Mouse (Mus musculus) forebrain, embryonic 11.5 days (tissue): ENCODE measurements at regions not wholly inside any gene's neighbourhood (a gene's known extent, or its start where the extent isn't known, plus 50 kb on each side); places are given as distances from the start of the nearest gene placed in this dataset.
"Not testable (repeated sequence)": the region's sequence is repeated elsewhere in the genome, so short reads cannot be mapped to it uniquely, and the experiment has no call there.

Source experiments
- ATAC-seq: fragments of 200-750 bp; cut with Nextera tagmentation; replicated peaks from 2 replicates; pipeline ENCODE4 v1.8.0; 2017; ENCODE audit warnings: moderate TSS enrichment; ENCODE audit not compliant: low FRiP score
- DNase-seq: peaks from one replicate; pipeline ENCODE4 v3.0.0-alpha.2; 2017; ENCODE audit warnings: low spot score
- H3K27ac ChIP-seq: fragments of 300-500 bp; sonication (generic); 2 replicates; pipeline ENCODE4 v1.5.1; 2014; ENCODE audit warnings: low read depth, low read length
- H3K27me3 ChIP-seq: fragments of 300-500 bp; sonication (generic); 2 replicates; pipeline ENCODE4 v1.6.1; 2014; ENCODE audit warnings: mild to moderate bottlenecking, low read length, mixed read lengths; ENCODE audit not compliant: control insufficient read depth, insufficient read depth
- H3K36me3 ChIP-seq: fragments of 300-500 bp; sonication (generic); 2 replicates; pipeline ENCODE4 v1.6.1; 2014; ENCODE audit warnings: mild to moderate bottlenecking, low read length, moderate library complexity, mixed read lengths; ENCODE audit not compliant: control insufficient read depth, insufficient read depth
- H3K4me1 ChIP-seq: fragments of 300-500 bp; sonication (generic); replicated peaks from 2 replicates; pipeline ENCODE4 v1.6.1; 2014; ENCODE audit warnings: low read length, mixed read lengths; ENCODE audit not compliant: control insufficient read depth, insufficient read depth
- H3K4me2 ChIP-seq: fragments of 300-500 bp; sonication (generic); 2 replicates; pipeline ENCODE4 v1.6.1; 2014; ENCODE audit warnings: low read depth, mild to moderate bottlenecking, low read length, moderate library complexity, mixed read lengths; ENCODE audit not compliant: severe bottlenecking
- H3K4me3 ChIP-seq: fragments of 300-500 bp; sonication (generic); 2 replicates; pipeline ENCODE4 v1.5.1; 2014; ENCODE audit warnings: low read depth, low read length
- H3K9ac ChIP-seq: fragments of 300-500 bp; sonication (generic); 2 replicates; pipeline ENCODE4 v1.6.1; 2014; ENCODE audit warnings: low read length
- H3K9me3 ChIP-seq: fragments of 300-500 bp; sonication (generic); 2 replicates; pipeline ENCODE4 v1.6.1; 2016; ENCODE audit warnings: low read length, mixed read lengths; ENCODE audit not compliant: control insufficient read depth
- WGBS: fragments of 180-500 bp; shearing (Covaris S2); extraction: QIAGEN DNeasy Blood & Tissue Kit; methylation state at CpG from one replicate; pipeline ENCODE4 v1.1.7; 2014; 5-methylcytosine and 5-hydroxymethylcytosine counted together

DNA sequence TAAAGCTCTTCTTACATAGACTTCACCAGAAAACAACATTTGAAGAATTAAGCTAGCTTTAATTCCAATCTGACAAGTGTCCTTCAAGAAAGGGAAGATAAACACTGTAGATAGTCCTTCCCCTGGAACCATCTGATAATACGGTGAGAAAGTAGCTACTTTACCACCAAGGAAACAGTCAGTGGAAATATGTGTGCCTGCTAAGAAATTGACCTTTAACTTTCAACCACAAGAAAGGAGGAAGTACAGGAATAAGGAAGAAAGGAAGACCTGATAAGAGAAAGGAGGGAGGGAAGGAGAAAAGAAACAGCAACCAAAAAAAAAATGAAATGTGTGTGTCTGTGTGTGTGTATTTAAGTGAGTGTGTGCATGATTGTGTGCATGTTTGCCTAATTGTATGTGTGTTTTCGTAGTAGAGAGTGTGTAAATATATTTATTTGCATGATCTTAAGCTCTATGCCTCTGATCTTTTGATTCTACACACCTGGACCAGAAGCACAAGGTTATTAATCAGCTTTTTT is 831.3 kb downstream of the Pla2g4a start:
- no peaks in the 10 kb centered on the region for H3K4me1 ChIP-seq
- no peak overlapping the region for H3K9ac ChIP-seq
- H3K4me3 ChIP-seq, result no peak overlapping the region
- no peaks in the 10 kb centered on the region for H3K27me3 ChIP-seq
- no peaks in the 10 kb centered on the region for H3K9me3 ChIP-seq
- H3K36me3 ChIP-seq, result no peaks in the 10 kb centered on the region
- WGBS, result 78% methylated on average over 2 of the region's 2 CpGs
- H3K27ac ChIP-seq, result no peak overlapping the region
- no peak for DNase-seq
- ATAC-seq, result no peak
- H3K4me2 ChIP-seq, result no peak overlapping the region

DNA sequence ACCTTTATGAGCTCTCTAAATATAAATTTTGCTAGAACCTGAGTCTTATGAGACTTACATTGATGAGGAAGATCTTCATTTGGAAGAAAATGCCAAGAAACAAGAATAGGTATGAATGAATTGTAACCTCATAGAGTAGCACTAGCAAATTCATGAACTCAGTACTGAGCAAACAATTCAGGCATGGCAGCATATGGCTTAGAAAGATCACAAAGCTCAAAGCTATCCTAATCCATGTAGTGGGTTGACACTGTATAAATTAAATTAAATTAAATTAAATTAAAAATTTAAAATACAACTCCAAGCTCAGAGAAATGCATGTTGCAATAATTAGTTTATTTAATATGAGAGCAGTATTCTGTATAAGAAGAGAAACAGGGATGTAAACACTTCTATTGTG is 832.0 kb downstream of the Pla2g4a start:
- DNase-seq (no peak), ATAC-seq (no peak)
- no peaks in the 10 kb centered on the region for H3K4me1 ChIP-seq
- no peaks in the 10 kb centered on the region for H3K27me3 ChIP-seq
- H3K27ac ChIP-seq, result no peak overlapping the region
- H3K4me3 ChIP-seq, result no peak overlapping the region
- H3K4me2 ChIP-seq, result no peak overlapping the region
- H3K9ac ChIP-seq, result no peak overlapping the region
- H3K9me3 ChIP-seq, result no peaks in the 10 kb centered on the region
- H3K36me3 ChIP-seq, result no peaks in the 10 kb centered on the region

DNA sequence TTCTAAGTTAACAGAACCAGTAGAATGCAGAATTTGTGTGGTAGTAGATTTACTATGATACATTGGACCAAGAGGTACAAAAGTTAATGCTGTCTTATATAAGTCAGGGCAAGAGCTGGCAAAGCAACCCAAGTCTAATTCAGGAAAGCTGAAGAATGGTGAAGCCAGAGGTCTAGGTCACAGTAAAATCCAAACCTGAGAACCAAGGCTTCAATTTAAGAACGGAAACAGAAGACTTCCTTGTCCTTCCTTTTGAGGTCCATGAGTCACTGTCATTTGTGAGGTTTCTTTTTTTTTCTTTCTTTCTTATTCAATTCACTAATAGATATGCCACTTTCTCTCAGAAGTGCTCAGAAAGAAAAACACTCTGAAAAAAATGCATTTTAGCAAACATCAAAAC is 833.4 kb downstream of the Pla2g4a start:
- DNase-seq, result no peak
- no peaks in the 10 kb centered on the region for H3K9me3 ChIP-seq
- H3K9ac ChIP-seq, result no peak overlapping the region
- H3K4me2 ChIP-seq, result no peak overlapping the region
- 83% methylated on average over 1 of the region's 1 CpGs for WGBS
- no peak for ATAC-seq
- H3K27me3 ChIP-seq, result no peaks in the 10 kb centered on the region
- no peak overlapping the region for H3K4me3 ChIP-seq
- H3K27ac ChIP-seq, result no peak overlapping the region
- no peaks in the 10 kb centered on the region for H3K36me3 ChIP-seq
- no peaks in the 10 kb centered on the region for H3K4me1 ChIP-seq

DNA sequence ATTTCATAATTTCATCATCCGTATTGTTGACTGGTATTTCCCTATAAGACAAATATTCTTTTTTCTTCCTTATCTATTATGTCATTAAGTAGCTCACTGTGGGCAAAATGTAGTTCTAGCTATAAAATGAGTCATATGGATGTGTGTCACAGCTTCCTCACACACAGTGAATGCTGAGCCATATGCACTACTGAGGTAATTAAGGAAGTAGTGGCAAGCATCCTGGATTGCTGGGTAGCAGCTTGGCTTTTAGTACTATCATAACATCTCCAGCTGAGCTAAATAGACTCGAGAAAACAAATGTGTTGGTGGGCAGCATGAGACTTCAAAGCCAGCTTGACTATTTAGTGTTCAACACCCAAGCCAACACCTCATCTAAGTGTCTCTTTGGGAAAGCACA is 857.7 kb downstream of the Pla2g4a start:
- ATAC-seq (no peak), DNase-seq (no peak)
- Histone ChIP-seq H3K9ac (no peak overlapping the region), H3K4me3 (no peak overlapping the region), H3K27ac (no peak overlapping the region), H3K9me3 (no peaks in the 10 kb centered on the region), H3K4me1 (no peaks in the 10 kb centered on the region), H3K4me2 (no peak overlapping the region), H3K27me3 (no peaks in the 10 kb centered on the region), H3K36me3 (no peaks in the 10 kb centered on the region)
- 89% methylated on average over 2 of the region's 2 CpGs for WGBS

DNA sequence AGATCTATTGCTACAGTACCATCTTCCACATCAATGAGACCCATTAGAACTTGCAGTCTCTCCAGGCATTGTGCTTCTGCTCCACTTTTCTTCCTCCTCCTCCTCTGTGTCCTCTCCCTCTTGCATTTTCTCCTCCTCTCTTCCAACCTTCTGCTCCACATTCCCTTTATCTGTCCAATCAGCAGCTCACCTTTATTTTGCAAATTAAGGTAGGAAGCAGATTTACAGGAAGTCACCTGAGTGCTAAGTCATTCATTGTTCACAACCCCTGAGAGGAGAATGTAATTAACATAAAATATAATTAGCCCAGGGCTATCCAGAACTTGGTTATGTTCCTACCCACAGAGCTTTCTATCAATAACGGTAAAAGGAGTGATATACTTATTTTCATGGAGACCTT is 863.7 kb downstream of the Pla2g4a start:
- WGBS, result 83% methylated on average over 1 of the region's 1 CpGs
- no peak for ATAC-seq

DNA sequence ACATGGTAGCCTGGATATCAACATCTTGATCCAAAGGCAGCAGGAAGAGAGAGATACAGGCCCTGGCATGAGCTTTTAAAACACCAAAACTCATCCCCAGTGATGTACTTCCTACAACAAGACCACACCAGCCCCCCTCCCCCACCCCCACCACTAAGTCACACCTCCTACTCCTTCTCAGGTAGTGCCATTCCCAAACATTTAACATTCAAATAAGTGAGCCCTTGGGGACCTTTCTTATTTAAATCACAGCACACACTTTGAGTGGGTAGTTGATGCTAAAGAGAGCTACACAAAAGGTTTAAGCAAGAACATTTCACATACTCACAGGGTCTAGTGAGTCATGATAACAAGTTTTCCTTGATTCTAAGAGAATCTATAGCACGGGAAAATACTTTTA is 886.4 kb downstream of the Pla2g4a start:
- no peak for ATAC-seq

More for the DNA sequence above, 863.7 kb downstream of the Pla2g4a start:
- Histone ChIP-seq H3K36me3 (no peaks in the 10 kb centered on the region), H3K4me1 (no peaks in the 10 kb centered on the region), H3K9me3 (no peaks in the 10 kb centered on the region), H3K4me2 (no peak overlapping the region), H3K9ac (no peak overlapping the region), H3K27me3 (no peaks in the 10 kb centered on the region), H3K27ac (no peak overlapping the region), H3K4me3 (no peak overlapping the region)
- DNase-seq, result no peak

DNA sequence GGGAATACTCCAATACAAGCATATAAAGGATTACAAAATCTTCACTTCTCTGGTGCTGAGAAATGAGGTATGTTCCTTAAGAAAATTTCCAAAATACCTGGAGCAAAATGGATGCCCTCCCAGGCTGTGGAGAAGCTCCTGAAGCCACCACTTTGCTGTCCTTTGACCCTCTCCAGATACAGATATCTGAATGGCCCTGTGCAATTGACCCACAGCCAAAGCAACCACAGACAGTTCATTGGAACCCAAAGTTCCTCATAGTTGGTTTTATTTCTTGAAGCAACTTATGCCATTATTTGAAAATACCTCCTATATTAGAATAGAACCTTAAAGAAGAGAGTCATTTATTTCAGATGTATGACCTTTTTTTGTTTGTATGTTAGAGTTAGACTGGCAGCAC is 891.5 kb downstream of the Pla2g4a start:
- Histone ChIP-seq H3K27me3 (no peaks in the 10 kb centered on the region), H3K9me3 (no peaks in the 10 kb centered on the region), H3K27ac (no peak overlapping the region), H3K9ac (no peak overlapping the region), H3K4me2 (no peak overlapping the region), H3K4me3 (no peak overlapping the region), H3K4me1 (no peaks in the 10 kb centered on the region), H3K36me3 (no peaks in the 10 kb centered on the region)
- no peak for DNase-seq
- no peak for ATAC-seq

More for the DNA sequence above, 886.4 kb downstream of the Pla2g4a start:
- no peaks in the 10 kb centered on the region for H3K27me3 ChIP-seq
- H3K36me3 ChIP-seq, result no peaks in the 10 kb centered on the region
- no peak overlapping the region for H3K4me2 ChIP-seq
- WGBS, result 79% methylated on average over 1 of the region's 1 CpGs
- no peak overlapping the region for H3K4me3 ChIP-seq
- H3K9ac ChIP-seq, result no peak overlapping the region
- no peak overlapping the region for H3K27ac ChIP-seq
- H3K4me1 ChIP-seq, result no peaks in the 10 kb centered on the region
- DNase-seq, result no peak
- H3K9me3 ChIP-seq, result no peaks in the 10 kb centered on the region

DNA sequence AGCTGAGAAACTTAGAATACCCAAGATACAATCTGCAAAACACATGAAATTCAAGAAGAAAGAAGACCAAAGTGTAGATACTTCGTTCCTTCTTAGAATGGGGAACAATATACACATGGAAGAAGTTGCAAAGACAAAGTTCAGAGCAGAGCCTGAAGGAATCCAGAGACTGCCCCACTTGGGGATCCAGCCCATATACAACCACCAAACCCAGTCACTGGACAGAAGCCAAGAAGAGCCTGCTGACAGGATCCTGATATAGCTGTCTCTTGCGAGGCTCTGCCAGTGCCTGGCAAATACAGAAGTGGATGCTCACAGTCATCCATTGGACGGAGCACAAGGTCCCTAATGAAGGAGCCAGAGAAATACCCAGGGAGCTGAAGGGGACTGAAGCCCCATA is 898.1 kb downstream of the Pla2g4a start:
- not testable (repeated sequence) for H3K4me2 ChIP-seq, H3K4me3 ChIP-seq, H3K27ac ChIP-seq, DNase-seq, H3K4me1 ChIP-seq, ATAC-seq, H3K36me3 ChIP-seq, H3K9me3 ChIP-seq, H3K27me3 ChIP-seq, H3K9ac ChIP-seq
- 81% methylated on average over 3 of the region's 3 CpGs for WGBS

DNA sequence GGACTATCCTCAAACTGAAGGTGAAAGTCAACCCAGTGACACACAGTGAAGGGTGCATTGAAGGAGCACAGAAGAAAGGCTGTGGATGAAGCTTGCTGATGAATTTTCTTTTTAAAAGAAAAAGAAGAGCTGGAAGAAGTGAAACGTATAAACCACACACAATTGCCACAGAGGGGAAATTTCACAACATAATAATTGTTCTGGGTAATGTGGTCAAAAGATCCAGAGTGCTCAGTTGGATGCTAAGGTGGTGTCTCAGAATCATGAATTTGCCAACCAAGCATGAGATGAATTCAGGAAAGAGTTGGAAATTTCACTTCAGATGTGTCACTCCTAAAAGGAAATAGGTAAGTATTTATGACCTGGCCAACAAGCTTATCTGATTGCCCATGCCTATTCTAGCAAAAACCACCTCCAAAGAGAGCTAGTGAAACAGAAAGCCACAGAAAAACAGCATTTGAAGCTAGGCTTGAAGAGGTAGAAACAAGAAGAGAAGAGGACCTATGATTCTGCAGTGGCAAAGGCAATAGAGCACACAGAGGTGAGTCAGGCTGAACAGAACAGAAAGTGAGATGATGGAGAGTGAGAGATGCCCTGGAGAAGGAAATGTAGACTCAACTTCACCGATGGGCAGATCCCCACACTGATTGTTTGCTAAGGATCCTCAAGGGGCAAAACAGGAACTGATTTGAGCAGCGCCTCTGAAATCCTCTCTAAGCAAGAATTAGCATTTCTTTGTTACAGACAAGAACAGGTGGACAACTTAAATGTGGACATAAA is 922.7 kb downstream of the Pla2g4a start:
- no peaks in the 10 kb centered on the region for H3K27me3 ChIP-seq
- no peak for DNase-seq
- no peaks in the 10 kb centered on the region for H3K4me1 ChIP-seq
- no peaks in the 10 kb centered on the region for H3K36me3 ChIP-seq
- H3K9me3 ChIP-seq, result no peaks in the 10 kb centered on the region
- H3K4me2 ChIP-seq, result no peak overlapping the region
- no peak overlapping the region for H3K27ac ChIP-seq
- no peak for ATAC-seq
- H3K9ac ChIP-seq, result no peak overlapping the region
- no peak overlapping the region for H3K4me3 ChIP-seq
- 83% methylated on average over 3 of the region's 3 CpGs for WGBS
